Mouse (Mus musculus) activated CD4-positive, CD25-positive, alpha-beta regulatory T cell (primary cell): ENCODE data around the gene Shc4. TPM values are rescaled to one million over a fixed set of nuclear protein-coding genes. Genes with fewer than 3 reads are reported as not detected.

ENCODE experiments used
- polyA plus RNA-seq, 2 experiments: library from polyadenylated mRNA; unstranded; fragments of 100-300 nt; shearing (Covaris generic); gene quantifications; one replicate each; pipeline ENCODE4 v1.2.1; 2017

Gene Shc4
- polyA plus RNA-seq = under 1 TPM; 0.26 to 0.70 TPM

GRCm38 (mm10) chr2:125724086-125724430 is at the start of gene Shc4:
TSS of gene Shc4 (minus strand) at chr2:125724148.

GRCm38 (mm10) chr2:125672957-125673631 is 50.9 kb downstream of the Shc4 start, which contains the start of gene Eid1:
TSS of gene Eid1 (plus strand) at chr2:125673095.

GRCm38 (mm10) chr2:125624837-125625351 is 99.1 kb downstream of the Shc4 start, which contains the start of gene Cep152:
TSS of gene Cep152 (minus strand) at chr2:125625113.

Other genes starting within 250 kb of the Shc4 start
- gene Gm9913, start 219.1 kb downstream of the Shc4 start, polyA plus RNA-seq = under 1 TPM in 1 of 2 experiments, not detected in 1; 0.09 TPM
- under 1 TPM in 1 of 2 experiments, not detected in 1; 0.15 TPM for gene Fbn1, start 216.2 kb downstream of the Shc4 start, polyA plus RNA-seq
- gene Cep152, start 99.0 kb downstream of the Shc4 start, polyA plus RNA-seq = 1 to 10 TPM; 7.5 to 9.2 TPM
- 10 to 100 TPM; 48.1 to 56.6 TPM for gene Eid1, start 51.1 kb downstream of the Shc4 start, polyA plus RNA-seq
- gene Secisbp2l, start 58.7 kb upstream of the Shc4 start, polyA plus RNA-seq = 10 to 100 TPM; 29.9 to 46.0 TPM
- gene Galk2, start 135.0 kb upstream of the Shc4 start, polyA plus RNA-seq = 10 to 100 TPM; 42.1 to 49.4 TPM
- gene Cops2, start 135.0 kb upstream of the Shc4 start, polyA plus RNA-seq = 10 to 100 TPM; 41.6 to 43.3 TPM